Mouse (Mus musculus) neural tube, embryonic 13.5 days (tissue): Measurements from ENCODE around the gene 4930452B06Rik. TPM values are rescaled to one million over a fixed set of nuclear protein-coding genes. Genes with fewer than 3 reads are reported as not detected.

Experiments
- ATAC-seq: fragments of 200-750 bp; cut with Nextera tagmentation; 2 replicates; pipeline ENCODE4 v1.8.0; 2017; ENCODE audit warnings: low read depth, mild to moderate bottlenecking, moderate TSS enrichment, moderate library complexity
- H3K27ac ChIP-seq: fragments of 300-500 bp; sonication (generic); replicated peaks from 2 replicates; pipeline ENCODE4 v1.5.1; 2015; ENCODE audit warnings: moderate library complexity, mild to moderate bottlenecking, inconsistent platforms
- H3K27me3 ChIP-seq: fragments of 300-500 bp; sonication (generic); 2 replicates; pipeline ENCODE4 v1.6.1; 2015; ENCODE audit warnings: mild to moderate bottlenecking, inconsistent platforms
- H3K36me3 ChIP-seq: fragments of 300-500 bp; sonication (generic); 2 replicates; pipeline ENCODE4 v1.6.1; 2015; ENCODE audit warnings: mild to moderate bottlenecking, inconsistent platforms
- H3K4me1 ChIP-seq: fragments of 300-500 bp; sonication (generic); replicated peaks from 2 replicates; pipeline ENCODE4 v1.6.1; 2015; ENCODE audit warnings: inconsistent platforms
- H3K4me2 ChIP-seq: fragments of 300-500 bp; sonication (generic); 2 replicates; pipeline ENCODE4 v1.6.1; 2015; ENCODE audit warnings: inconsistent platforms, mild to moderate bottlenecking, moderate library complexity
- H3K4me3 ChIP-seq: fragments of 300-500 bp; sonication (generic); 2 replicates; pipeline ENCODE4 v1.5.1; 2015; ENCODE audit warnings: mild to moderate bottlenecking, inconsistent platforms
- H3K9ac ChIP-seq: fragments of 300-500 bp; sonication (generic); 2 replicates; pipeline ENCODE4 v1.6.1; 2015; ENCODE audit warnings: moderate library complexity, mild to moderate bottlenecking, inconsistent platforms
- H3K9me3 ChIP-seq: fragments of 300-500 bp; sonication (generic); 2 replicates; pipeline ENCODE4 v1.6.1; 2016; ENCODE audit warnings: inconsistent platforms
- WGBS: fragments of 180-500 bp; shearing (Covaris S2); methylation state at CpG from one replicate; pipeline ENCODE4 v1.1.7; 2015; 5-methylcytosine and 5-hydroxymethylcytosine counted together
- polyA plus RNA-seq: library from polyadenylated mRNA; unstranded; fragments of >200 nt; fragmentation: Nextera tagmentation; extraction: Ambion mirVana; gene quantifications from 2 replicates; pipeline ENCODE4 v1.2.1, GENCODE M21; 2015

4930452B06Rik gene
- polyA plus RNA-seq, 1 experiment from 2014 or later, result 4.3 TPM

DNA sequence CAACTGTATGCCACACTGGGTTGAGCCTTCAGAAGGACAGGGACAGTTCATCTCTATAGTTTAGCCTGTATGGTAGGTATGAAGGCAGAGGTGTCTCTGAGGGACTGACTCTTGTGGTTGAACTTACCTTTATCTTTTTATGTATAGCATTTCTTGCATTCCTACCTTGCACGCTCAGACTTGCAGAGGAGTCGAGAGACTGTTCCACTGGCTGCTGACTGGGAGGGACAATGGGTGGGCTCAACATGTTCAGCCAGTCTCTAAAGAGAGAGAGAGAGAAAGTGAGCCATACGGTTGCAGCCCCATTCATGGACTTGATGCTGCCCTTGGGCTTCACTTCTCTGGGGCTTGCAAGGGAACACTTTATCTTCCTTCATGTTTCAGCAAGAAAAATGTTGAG, 223.3 kb downstream of the 4930452B06Rik start:
- no peaks in the 10 kb centered on the region for H3K27me3 ChIP-seq
- no peak overlapping the region for H3K4me3 ChIP-seq
- H3K4me1 ChIP-seq, result no peaks in the 10 kb centered on the region
- H3K36me3 ChIP-seq, result no peaks in the 10 kb centered on the region
- 78% methylated on average over 3 of the region's 3 CpGs for WGBS
- no peak for ATAC-seq
- no peak overlapping the region for H3K27ac ChIP-seq
- H3K9me3 ChIP-seq, result no peaks in the 10 kb centered on the region
- H3K9ac ChIP-seq, result no peak overlapping the region
- no peak overlapping the region for H3K4me2 ChIP-seq

DNA sequence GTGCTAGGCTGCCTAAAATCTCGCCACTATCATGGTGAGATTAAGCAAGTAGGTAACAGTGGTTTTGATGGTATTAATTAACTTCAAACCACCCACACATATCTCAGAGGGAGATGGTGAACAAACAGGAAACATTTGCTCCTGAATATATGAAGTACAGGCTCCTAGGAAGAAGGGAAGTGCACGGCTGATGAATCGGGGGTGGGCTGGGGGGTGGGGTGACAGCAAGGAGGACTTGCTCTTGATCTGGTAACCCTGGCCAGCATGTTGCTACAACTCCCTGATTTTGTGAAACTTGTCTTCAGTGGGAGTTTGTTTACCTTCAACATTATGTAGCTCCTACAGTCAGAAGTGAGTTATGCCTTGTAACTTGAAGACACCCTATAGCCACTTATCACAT, 224.4 kb downstream of the 4930452B06Rik start:
- no peaks in the 10 kb centered on the region for H3K27me3 ChIP-seq
- no peak overlapping the region for H3K9ac ChIP-seq
- H3K4me2 ChIP-seq, result no peak overlapping the region
- 86% methylated on average over 3 of the region's 3 CpGs for WGBS
- H3K36me3 ChIP-seq, result no peaks in the 10 kb centered on the region
- no peak for ATAC-seq
- H3K9me3 ChIP-seq, result no peaks in the 10 kb centered on the region
- no peak overlapping the region for H3K4me3 ChIP-seq
- H3K27ac ChIP-seq, result no peak overlapping the region
- no peaks in the 10 kb centered on the region for H3K4me1 ChIP-seq

DNA sequence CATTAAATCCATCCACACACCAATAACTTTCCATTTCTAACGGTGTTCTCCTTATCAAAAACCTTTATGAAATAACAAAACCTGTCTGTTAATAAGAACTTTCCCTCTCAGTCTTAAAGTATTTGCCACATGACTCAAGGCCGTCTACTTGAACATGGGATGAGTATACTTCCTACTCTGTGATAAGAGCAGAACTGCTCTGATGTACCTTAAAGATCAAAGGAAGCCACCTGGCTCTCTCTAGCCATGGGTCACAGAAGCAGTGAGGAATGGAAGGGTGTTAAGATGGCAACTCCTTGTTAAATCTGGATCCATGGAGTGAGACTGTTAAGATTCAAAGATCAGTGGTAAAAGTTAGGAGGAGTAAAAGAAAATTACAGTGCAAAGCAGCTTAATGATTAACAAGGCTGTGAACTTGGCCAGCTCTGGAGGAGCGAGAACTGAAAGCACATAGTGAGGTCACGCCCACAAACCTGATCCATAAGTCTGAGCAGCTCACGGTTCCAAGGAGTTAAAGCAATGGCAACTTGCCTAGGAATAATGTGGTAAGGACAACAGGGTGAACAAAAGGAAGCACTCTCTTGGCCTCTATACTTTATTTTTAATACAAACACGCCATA, 235.3 kb downstream of the 4930452B06Rik start:
- Histone ChIP-seq H3K9me3 (no peaks in the 10 kb centered on the region), H3K27ac (no peak overlapping the region), H3K4me1 (no peaks in the 10 kb centered on the region), H3K4me3 (no peak overlapping the region), H3K27me3 (no peaks in the 10 kb centered on the region), H3K36me3 (no peaks in the 10 kb centered on the region), H3K9ac (no peak overlapping the region), H3K4me2 (no peak overlapping the region)
- ATAC-seq, result no peak
- 84% methylated on average over 6 of the region's 6 CpGs for WGBS

DNA sequence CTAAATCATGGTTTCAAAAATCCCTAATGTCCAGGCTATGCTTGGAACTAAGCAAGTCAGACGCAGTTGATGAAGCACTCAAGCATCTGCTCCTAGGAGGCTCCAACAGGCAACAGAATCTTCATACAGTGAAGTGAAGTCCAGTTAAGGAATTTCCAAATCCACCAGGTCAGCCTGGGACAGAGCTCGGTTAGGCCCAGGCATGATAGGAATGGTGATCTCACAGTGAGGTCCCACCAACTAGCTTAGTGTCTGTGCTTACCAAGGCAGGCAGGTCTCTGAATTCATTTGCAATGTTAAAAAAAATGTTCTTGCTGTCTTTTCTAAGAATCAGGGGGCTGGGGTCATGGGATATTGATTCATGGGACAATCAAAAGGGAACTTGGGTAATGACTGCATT, 236.3 kb downstream of the 4930452B06Rik start:
- Histone ChIP-seq H3K9ac (no peak overlapping the region), H3K27ac (no peak overlapping the region), H3K4me3 (no peak overlapping the region), H3K9me3 (no peaks in the 10 kb centered on the region), H3K36me3 (no peaks in the 10 kb centered on the region), H3K4me1 (no peaks in the 10 kb centered on the region), H3K4me2 (no peak overlapping the region), H3K27me3 (no peaks in the 10 kb centered on the region)
- ATAC-seq, result no peak
- WGBS, result 90% methylated on average over 2 of the region's 2 CpGs

DNA sequence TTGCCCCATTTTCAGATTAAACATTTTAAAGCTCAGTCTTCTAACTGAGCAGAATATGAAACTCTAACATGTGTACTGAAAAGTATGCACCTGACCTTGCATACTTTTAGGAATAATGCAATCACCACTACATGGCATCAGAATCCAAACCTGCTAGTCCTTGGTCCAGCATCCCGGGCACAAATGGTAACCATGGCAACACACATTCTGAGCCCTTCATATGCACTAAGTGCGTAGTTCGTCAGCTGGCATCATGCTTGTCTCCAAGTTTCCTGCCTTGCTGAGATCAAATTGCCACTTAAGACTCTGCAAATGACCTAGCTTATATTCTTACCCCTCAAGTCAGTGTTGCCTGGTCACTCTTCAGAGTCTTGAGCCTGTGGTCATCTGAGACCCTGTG, 243.2 kb downstream of the 4930452B06Rik start:
- Histone ChIP-seq H3K27me3 (no peaks in the 10 kb centered on the region), H3K4me2 (no peak overlapping the region), H3K36me3 (no peaks in the 10 kb centered on the region), H3K4me3 (no peak overlapping the region), H3K27ac (no peak overlapping the region), H3K4me1 (peaks cover 11% of the 10 kb centered on the region), H3K9ac (no peak overlapping the region), H3K9me3 (no peaks in the 10 kb centered on the region)
- WGBS, result 62% methylated on average over 3 of the region's 3 CpGs
- no peak for ATAC-seq

DNA sequence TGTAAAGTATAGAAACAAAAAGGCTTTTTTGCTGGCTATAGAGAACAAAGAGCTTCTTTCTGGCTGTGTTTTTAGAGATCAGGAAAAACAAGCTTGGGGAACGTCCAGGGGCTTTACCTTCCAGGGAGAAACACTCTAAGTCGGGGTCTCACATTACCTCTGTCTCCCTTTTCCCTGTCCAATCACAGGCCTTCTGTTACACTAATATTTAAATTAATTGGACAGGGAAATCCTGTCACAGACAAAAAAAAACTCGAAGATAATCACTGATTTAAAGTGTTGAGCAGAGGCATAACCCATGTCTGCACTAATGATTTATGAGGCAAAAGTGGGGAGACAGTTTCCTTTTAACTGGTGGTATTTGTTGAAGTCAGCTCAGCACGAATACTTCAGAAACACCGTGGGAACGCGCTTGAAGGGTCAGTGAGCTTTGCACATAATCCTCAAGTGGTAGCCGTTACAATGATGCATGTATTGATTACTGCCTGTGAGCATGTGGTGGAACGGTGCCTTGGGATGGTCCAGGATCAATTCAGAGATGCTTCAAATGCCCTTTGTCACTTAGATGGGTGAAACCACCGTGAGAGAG, 244.7 kb downstream of the 4930452B06Rik start:
- no peaks in the 10 kb centered on the region for H3K36me3 ChIP-seq
- peaks cover 11% of the 10 kb centered on the region for H3K4me1 ChIP-seq
- 14% methylated on average over 10 of the region's 10 CpGs for WGBS
- no peak overlapping the region for H3K27ac ChIP-seq
- H3K9me3 ChIP-seq, result no peaks in the 10 kb centered on the region
- 0 out of 2 replicates have a peak, but pooled peaks have one; percentile 23 for ATAC-seq
- no peak overlapping the region for H3K4me3 ChIP-seq
- no peaks in the 10 kb centered on the region for H3K27me3 ChIP-seq
- no peak overlapping the region for H3K4me2 ChIP-seq
- no peak overlapping the region for H3K9ac ChIP-seq

DNA sequence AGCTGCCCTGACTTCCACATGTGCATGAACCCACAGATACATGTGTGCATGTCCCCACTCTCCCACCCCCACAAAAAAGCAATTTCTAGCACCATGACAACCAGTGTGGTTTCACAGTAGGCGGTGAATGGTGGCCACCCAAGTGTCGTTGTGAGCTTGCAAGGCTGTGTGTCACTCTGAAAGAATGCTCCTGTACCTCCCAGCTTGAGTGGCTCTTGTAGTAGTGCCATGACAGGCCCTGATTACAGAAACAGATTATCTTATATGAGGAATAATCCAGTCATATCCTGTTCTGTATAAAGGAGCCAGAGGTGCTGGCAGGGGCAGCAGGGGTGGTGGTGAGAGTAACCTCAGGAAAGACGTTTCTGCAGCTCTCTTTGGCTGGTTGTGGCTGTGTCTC, 247.4 kb downstream of the 4930452B06Rik start:
- ATAC-seq, result no peak
- WGBS, result 61% methylated on average over 3 of the region's 3 CpGs

DNA sequence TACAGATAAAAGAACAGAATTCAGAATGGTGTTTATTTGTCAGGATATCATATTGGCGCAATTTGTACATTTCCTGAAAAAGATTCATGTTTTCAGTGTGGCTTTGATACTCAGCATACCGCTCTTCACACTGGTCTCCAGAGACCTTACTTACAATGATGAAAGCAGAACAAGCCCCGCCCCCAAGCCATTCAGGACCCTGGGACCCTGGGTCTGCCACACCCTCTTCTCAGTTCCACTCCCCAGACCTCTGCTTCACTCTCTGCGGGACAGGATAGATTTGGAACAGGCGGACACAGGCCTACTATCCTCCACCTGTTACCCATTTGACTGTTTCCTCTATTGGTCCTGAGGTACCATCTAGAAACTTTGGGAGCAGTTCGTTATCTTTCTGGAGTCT, 260.1 kb downstream of the 4930452B06Rik start:
- ATAC-seq, result no peak
- 70% methylated on average over 6 of the region's 6 CpGs for WGBS
- H3K4me2 ChIP-seq, result no peak overlapping the region
- no peaks in the 10 kb centered on the region for H3K4me1 ChIP-seq
- H3K9ac ChIP-seq, result no peak overlapping the region
- no peaks in the 10 kb centered on the region for H3K27me3 ChIP-seq
- no peaks in the 10 kb centered on the region for H3K9me3 ChIP-seq
- no peak overlapping the region for H3K27ac ChIP-seq
- H3K4me3 ChIP-seq, result no peak overlapping the region
- no peaks in the 10 kb centered on the region for H3K36me3 ChIP-seq

More for the DNA sequence above, 247.4 kb downstream of the 4930452B06Rik start:
- Histone ChIP-seq H3K36me3 (no peaks in the 10 kb centered on the region), H3K27me3 (no peaks in the 10 kb centered on the region), H3K4me3 (no peak overlapping the region), H3K4me2 (no peak overlapping the region), H3K9me3 (no peaks in the 10 kb centered on the region), H3K27ac (no peak overlapping the region), H3K9ac (no peak overlapping the region), H3K4me1 (peaks cover 11% of the 10 kb centered on the region)

DNA sequence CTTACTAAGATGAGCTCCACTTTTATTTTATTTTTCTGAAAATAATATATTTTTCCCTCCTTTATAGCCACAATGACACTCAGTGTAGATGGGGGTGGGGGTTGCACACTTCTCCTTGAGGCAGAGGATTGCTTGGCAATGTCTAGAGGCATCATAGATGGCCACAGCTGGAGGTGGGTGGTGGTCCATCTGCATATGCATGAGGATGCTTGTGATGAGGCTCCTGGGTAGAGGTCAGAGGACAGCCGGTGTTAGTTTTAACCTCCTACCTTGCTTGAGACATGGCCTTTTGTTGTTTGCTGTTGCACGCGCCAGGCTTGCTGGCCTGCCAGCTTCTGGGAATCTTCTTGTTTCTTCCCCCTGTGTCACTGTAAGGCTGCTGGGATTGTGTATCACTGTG, 262.7 kb downstream of the 4930452B06Rik start:
- no peak overlapping the region for H3K9ac ChIP-seq

DNA sequence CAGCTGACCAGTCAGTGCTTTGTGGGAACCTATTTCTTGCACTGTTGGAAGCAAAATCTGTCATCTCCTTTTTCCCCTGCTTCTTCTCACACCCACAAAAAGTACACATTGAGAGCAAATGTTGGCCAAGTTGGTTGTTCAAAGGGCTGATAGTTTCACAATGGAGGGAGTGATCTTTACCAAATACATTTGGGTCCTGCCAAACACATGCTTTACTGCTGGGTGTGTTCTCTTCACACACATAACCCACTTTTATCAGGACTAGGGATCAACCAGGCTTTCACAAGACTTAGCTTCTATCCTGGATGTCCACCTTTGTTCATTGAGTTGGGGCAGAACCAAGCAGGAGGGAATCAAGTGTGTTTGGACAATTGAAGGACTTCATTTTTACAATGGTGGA, 267.5 kb downstream of the 4930452B06Rik start:
- ATAC-seq, result no peak

More for the DNA sequence above, 262.7 kb downstream of the 4930452B06Rik start:
- no peak for ATAC-seq
- no peak overlapping the region for H3K4me2 ChIP-seq
- no peaks in the 10 kb centered on the region for H3K9me3 ChIP-seq
- no peaks in the 10 kb centered on the region for H3K27me3 ChIP-seq
- H3K27ac ChIP-seq, result no peak overlapping the region
- WGBS, result 80% methylated on average over 3 of the region's 3 CpGs
- no peaks in the 10 kb centered on the region for H3K36me3 ChIP-seq
- no peak overlapping the region for H3K4me3 ChIP-seq
- no peaks in the 10 kb centered on the region for H3K4me1 ChIP-seq

DNA sequence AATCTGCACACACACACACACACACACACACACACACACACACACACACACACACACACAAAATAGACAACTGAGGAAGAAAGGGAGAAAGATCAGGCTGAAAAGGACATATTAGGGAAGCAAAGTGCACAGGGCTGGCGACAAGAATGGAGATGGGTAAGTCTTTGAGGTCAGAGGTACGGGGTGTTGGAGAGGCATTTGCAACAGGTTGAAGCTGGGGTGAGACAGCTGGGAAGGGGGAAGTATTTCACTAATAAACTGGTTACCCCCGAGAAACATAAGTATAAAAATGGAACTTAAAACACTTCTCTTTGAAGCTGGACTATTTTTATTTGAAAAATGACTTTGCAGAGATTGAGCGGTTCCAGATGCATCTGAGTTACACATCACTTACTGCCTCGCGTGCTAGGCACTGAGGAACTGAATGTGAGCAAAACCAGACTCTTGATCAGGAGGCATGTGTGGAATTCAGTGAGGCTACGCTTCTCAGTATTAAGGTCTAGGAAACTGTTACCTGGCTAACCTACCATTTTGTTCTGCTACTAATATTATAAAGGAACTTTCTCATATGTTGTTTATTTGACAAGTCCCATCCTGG, 270.3 kb downstream of the 4930452B06Rik start:
- 89% methylated on average over 7 of the region's 7 CpGs for WGBS
- Histone ChIP-seq H3K4me1 (no peaks in the 10 kb centered on the region), H3K36me3 (no peaks in the 10 kb centered on the region), H3K27ac (no peak overlapping the region), H3K9ac (no peak overlapping the region), H3K9me3 (no peaks in the 10 kb centered on the region), H3K4me2 (no peak overlapping the region), H3K4me3 (no peak overlapping the region), H3K27me3 (no peaks in the 10 kb centered on the region)
- no peak for ATAC-seq

More for the DNA sequence above, 267.5 kb downstream of the 4930452B06Rik start:
- no peak overlapping the region for H3K4me2 ChIP-seq
- H3K4me1 ChIP-seq, result no peaks in the 10 kb centered on the region
- no peak overlapping the region for H3K27ac ChIP-seq
- H3K36me3 ChIP-seq, result no peaks in the 10 kb centered on the region
- no peak overlapping the region for H3K4me3 ChIP-seq
- H3K27me3 ChIP-seq, result no peaks in the 10 kb centered on the region
- no peak overlapping the region for H3K9ac ChIP-seq
- no peaks in the 10 kb centered on the region for H3K9me3 ChIP-seq

DNA sequence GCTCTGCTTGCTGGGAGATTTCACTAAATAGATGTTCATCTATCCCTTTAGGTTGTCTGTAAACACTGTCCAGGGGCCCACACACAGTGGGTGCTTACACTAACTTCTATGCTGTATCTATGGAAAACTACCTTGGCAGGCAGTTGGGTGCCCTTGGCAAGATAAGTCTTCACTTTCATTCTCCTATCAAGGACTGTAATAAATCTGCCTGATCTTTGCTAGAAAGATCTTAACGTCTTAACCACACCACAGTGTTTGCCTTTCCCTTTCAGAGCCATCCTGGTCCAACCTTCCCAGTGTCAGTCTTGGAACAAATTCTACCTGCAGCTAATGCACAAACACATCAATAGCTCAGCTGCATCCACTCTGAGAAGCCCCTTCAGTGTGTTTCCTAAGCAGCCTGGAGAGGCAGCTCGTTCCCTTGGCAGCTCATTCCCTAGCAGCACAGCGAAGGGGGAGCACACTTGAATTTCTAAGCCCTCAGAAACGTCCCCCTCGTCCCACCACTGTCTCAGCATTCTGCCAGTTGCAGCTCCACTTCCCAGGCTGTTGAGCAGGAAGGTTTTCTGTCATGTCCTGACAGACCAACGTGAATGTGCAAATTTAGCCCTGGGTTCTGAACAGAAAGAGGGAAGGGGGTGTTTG, 273.7 kb downstream of the 4930452B06Rik start:
- Histone ChIP-seq H3K27me3 (no peaks in the 10 kb centered on the region), H3K27ac (no peak overlapping the region), H3K36me3 (no peaks in the 10 kb centered on the region), H3K9me3 (no peaks in the 10 kb centered on the region), H3K4me2 (no peak overlapping the region), H3K4me1 (no peaks in the 10 kb centered on the region), H3K4me3 (no peak overlapping the region), H3K9ac (no peak overlapping the region)
- WGBS, result 60% methylated on average over 6 of the region's 6 CpGs
- no peak for ATAC-seq
